Mouse (Mus musculus) thymus, adult 2 months (tissue): ENCODE data around the gene March9.

Experiments
- CTCF ChIP-seq: fragments of 200-500 bp; IDR thresholded peaks from 2 replicates; pipeline ENCODE4 v1.5.1; 2012; ENCODE audit warnings: mild to moderate bottlenecking, control low read depth, low read length, moderate library complexity, borderline replicate concordance; ENCODE audit not compliant: control insufficient read depth, poor library complexity, insufficient read depth; ENCODE audit errors: extremely low read depth
- POLR2A ChIP-seq: fragments of 200-500 bp; IDR thresholded peaks from 2 replicates; pipeline ENCODE4 v1.6.1; 2012; ENCODE audit warnings: mild to moderate bottlenecking, low read length, control low read depth, moderate library complexity; ENCODE audit not compliant: control insufficient read depth, poor library complexity, insufficient read depth; ENCODE audit errors: extremely low read depth

- TF ChIP-seq POLR2A (no peak), CTCF (no peak)
Measured at GRCm38 (mm10) chr10:127101151-127101550, 41.2 kb upstream of the March9 start.
